Mouse (Mus musculus) lung, embryonic 14.5 days (tissue): ENCODE data around the gene Arhgap24. TPM values are rescaled to one million over a fixed set of nuclear protein-coding genes. Genes with fewer than 3 reads are reported as not detected.

Source experiments
- ATAC-seq: fragments of 200-750 bp; cut with Nextera tagmentation; 2 replicates; pipeline ENCODE4 v1.8.0; 2017; ENCODE audit warnings: mild to moderate bottlenecking, moderate TSS enrichment, moderate library complexity; ENCODE audit not compliant: insufficient read depth
- DNase-seq: peaks from one replicate; pipeline ENCODE4 v3.0.0-alpha.2; 2015
- H3K27ac ChIP-seq: fragments of 300-500 bp; sonication (generic); 2 replicates; pipeline ENCODE4 v1.5.1; 2014; ENCODE audit warnings: low read depth, mild to moderate bottlenecking, moderate library complexity
- H3K27me3 ChIP-seq: fragments of 300-500 bp; sonication (generic); 2 replicates; pipeline ENCODE4 v1.6.1; 2014; ENCODE audit warnings: low read length, control low read depth; ENCODE audit not compliant: insufficient read depth
- H3K36me3 ChIP-seq: fragments of 300-500 bp; sonication (generic); 2 replicates; pipeline ENCODE4 v1.6.1; 2014; ENCODE audit warnings: control low read depth; ENCODE audit not compliant: insufficient read depth
- H3K4me1 ChIP-seq: fragments of 300-500 bp; sonication (generic); 2 replicates; pipeline ENCODE4 v1.6.1; 2014; ENCODE audit warnings: antibody characterized with exemption, control low read depth; ENCODE audit not compliant: insufficient read depth
- H3K4me2 ChIP-seq: fragments of 300-500 bp; sonication (generic); 2 replicates; pipeline ENCODE4 v1.6.1; 2014; ENCODE audit warnings: mild to moderate bottlenecking
- H3K4me3 ChIP-seq: fragments of 300-500 bp; sonication (generic); 2 replicates; pipeline ENCODE4 v1.5.1; 2014; ENCODE audit warnings: low read depth, low read length
- H3K9ac ChIP-seq: fragments of 300-500 bp; sonication (generic); 2 replicates; pipeline ENCODE4 v1.6.1; 2014
- H3K9me3 ChIP-seq: fragments of 300-500 bp; sonication (generic); 2 replicates; pipeline ENCODE4 v1.6.1; 2016; ENCODE audit warnings: low read depth, low read length, control low read depth
- CTCF ChIP-seq: IDR thresholded peaks from 2 replicates; pipeline ENCODE4 v1.5.1; 2016; ENCODE audit warnings: antibody characterized with exemption, low read depth
- WGBS: fragments of 180-500 bp; shearing (Covaris S2); extraction: QIAGEN DNeasy Blood & Tissue Kit; methylation state at CpG from one replicate; pipeline ENCODE4 v1.1.7; 2014; 5-methylcytosine and 5-hydroxymethylcytosine counted together
- polyA plus RNA-seq: library from polyadenylated mRNA; unstranded; fragments of >200 nt; fragmentation: Nextera tagmentation; extraction: Ambion mirVana; gene quantifications from 2 replicates; pipeline ENCODE4 v1.2.1, GENCODE M21; 2014

The Arhgap24 gene
- polyA plus RNA-seq, 1 experiment from 2014 or later, result 26.2 TPM

DNA sequence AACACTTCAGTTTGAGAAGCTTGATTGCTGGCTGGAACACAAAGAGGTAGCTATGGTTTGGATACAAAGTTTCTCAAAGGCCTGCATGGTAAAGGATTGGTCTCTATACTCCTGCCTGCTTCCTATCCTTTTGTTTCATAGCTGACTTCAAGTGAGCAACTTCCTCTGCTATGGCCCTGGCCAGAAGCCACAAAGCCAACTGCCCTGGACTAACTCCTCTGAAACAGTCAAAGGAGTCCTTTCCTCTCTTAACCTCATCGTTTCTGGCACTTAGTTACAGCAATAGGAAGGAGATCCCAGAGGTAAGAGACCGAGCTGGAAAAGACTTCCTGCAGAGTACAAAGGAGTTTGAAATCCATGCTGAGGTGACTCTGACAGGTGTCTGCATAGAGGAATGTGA, 224.0 kb downstream of the Arhgap24 start:
- H3K4me2 ChIP-seq, result no peak overlapping the region
- peak; percentile 36 for DNase-seq
- no peak overlapping the region for H3K9ac ChIP-seq
- no peaks in the 10 kb centered on the region for H3K27me3 ChIP-seq
- no peaks in the 10 kb centered on the region for H3K9me3 ChIP-seq
- TF ChIP-seq CTCF, result no peak
- 25% methylated on average over 2 of the region's 2 CpGs for WGBS
- no peaks in the 10 kb centered on the region for H3K36me3 ChIP-seq
- no peak overlapping the region for H3K27ac ChIP-seq
- no peak overlapping the region for H3K4me3 ChIP-seq
- peaks cover 7% of the 10 kb centered on the region; the same call in 1 of the 2 replicates for H3K4me1 ChIP-seq
- no peak for ATAC-seq

DNA sequence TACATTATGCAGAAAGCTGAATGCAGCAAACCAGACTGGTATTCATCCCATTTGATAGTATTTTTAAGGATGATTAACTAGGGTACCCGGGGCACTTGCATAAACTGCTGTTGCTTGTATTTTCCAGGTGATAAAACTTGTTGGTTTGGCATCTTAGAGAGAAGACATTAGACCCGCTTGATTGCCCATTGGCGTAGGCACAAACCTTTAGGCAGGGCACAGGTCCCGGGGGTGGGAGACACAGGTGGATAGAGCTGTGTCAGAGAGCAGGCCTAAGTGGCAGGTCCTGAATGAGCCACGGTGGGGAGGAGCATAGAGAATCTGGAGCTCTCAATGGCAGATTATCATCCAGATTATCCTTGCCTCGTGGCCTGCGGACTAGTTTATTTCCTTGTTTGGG, 229.1 kb downstream of the Arhgap24 start:
- H3K4me1 ChIP-seq, result peaks cover 5% of the 10 kb centered on the region; the same call in 1 of the 2 replicates
- no peak for TF ChIP-seq CTCF
- H3K4me3 ChIP-seq, result no peak overlapping the region
- H3K9ac ChIP-seq, result no peak overlapping the region
- no peak for ATAC-seq
- no peaks in the 10 kb centered on the region for H3K9me3 ChIP-seq
- 88% methylated on average over 7 of the region's 7 CpGs for WGBS
- DNase-seq, result no peak
- H3K36me3 ChIP-seq, result no peaks in the 10 kb centered on the region
- H3K27ac ChIP-seq, result no peak overlapping the region
- no peak overlapping the region for H3K4me2 ChIP-seq
- H3K27me3 ChIP-seq, result no peaks in the 10 kb centered on the region

DNA sequence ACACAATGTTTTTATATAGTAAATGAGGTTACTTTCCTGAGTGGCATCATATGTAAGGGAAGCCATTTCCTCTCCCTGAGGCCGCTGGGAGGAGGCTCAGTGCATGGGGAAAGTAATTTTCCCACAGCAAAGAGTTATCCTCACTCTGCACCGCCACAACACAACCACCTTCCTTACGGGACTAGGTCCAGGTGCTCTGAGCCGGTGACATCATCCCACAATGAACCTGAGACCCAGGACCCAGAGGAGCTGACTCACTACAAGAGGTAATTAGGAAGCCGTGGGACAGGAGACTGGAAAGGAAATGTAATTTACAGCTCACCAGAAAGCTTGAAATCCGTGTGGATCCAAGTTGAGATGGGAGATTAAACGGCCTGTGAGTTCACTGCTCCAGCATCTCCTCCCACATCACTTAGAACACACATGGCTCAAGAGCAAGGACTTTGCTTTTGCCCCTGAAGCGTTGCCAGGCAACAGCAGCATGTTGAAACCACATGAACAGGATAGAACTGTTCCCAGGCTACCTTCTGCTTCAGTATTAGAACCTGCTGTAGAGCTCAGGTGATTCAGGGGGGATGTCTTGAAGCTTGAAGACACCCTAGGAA, 238.3 kb downstream of the Arhgap24 start:
- Histone ChIP-seq H3K27ac (no peak overlapping the region), H3K36me3 (no peaks in the 10 kb centered on the region), H3K9ac (no peak overlapping the region), H3K9me3 (no peaks in the 10 kb centered on the region), H3K27me3 (no peaks in the 10 kb centered on the region), H3K4me3 (no peak overlapping the region), H3K4me1 (no peaks in the 10 kb centered on the region), H3K4me2 (no peak overlapping the region)
- DNase-seq (no peak), ATAC-seq (no peak)
- no peak for TF ChIP-seq CTCF
- 60% methylated on average over 8 of the region's 8 CpGs for WGBS

DNA sequence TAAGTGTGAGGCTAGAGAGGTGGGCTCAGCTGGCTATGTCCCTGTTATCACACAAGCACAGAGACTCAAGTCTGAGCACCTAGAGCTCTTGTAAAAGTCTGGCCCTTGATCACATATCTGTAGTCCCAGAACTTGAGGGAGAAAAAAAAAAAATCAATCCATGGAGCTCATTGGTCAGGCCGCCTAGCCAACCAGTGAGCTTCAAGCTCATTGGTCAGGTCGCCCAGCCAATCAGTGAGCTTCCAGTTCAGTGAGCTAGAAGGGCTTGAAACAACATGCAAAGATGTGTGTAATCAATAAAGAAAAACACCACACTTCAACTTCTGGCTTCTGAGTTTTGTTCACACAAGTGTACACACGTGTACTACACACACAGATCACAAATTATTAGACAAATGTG, 242.4 kb downstream of the Arhgap24 start:
- TF ChIP-seq CTCF, result no peak

DNA sequence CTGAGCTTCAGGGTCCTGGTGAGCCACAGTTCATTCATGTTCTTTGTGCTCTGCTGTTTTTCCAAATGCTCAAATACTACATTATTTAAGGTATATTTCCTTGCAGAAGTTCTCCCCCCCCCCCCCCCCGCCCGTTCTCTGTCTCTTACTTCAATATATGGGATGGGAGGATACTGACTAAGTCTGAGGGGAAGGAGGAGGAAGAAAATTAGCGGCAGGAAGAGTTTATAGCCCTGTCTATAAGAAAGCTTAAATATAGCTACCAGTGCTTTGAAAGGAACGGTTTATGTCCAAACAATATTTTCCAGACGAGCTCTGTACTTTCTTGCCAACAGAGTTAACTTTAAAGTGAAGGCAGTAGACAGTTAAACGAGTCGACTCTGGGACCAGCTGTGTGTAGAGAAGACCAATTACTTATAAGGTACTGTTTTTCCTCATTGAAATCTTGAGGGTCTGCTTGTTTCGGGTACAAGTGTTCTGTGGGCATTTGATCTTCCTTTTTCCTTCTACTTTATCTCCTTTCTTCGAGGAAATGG, 243.7 kb downstream of the Arhgap24 start:
- ATAC-seq, result peak; percentile 50; the same call in 1 of the 2 replicates
- Histone ChIP-seq H3K9ac (peak overlapping the region; percentile 42), H3K4me1 (peaks cover 14% of the 10 kb centered on the region; the same call in 1 of the 2 replicates), H3K4me2 (peak overlapping the region; percentile 58), H3K27ac (peak overlapping the region; percentile 86), H3K4me3 (peak overlapping the region; percentile 38), H3K36me3 (no peaks in the 10 kb centered on the region), H3K27me3 (no peaks in the 10 kb centered on the region), H3K9me3 (no peaks in the 10 kb centered on the region)
- TF ChIP-seq CTCF, result no peak
- peak; percentile 58 for DNase-seq
- WGBS, result 15% methylated on average over 8 of the region's 9 CpGs

More for the DNA sequence above, 242.4 kb downstream of the Arhgap24 start:
- no peaks in the 10 kb centered on the region for H3K36me3 ChIP-seq
- no peaks in the 10 kb centered on the region for H3K9me3 ChIP-seq
- no peak overlapping the region for H3K9ac ChIP-seq
- H3K27ac ChIP-seq, result no peak overlapping the region
- 94% methylated on average over 3 of the region's 3 CpGs for WGBS
- H3K4me2 ChIP-seq, result no peak overlapping the region
- no peak overlapping the region for H3K4me3 ChIP-seq
- ATAC-seq, result no peak
- H3K27me3 ChIP-seq, result no peaks in the 10 kb centered on the region
- H3K4me1 ChIP-seq, result peaks cover 9% of the 10 kb centered on the region; the same call in 1 of the 2 replicates
- DNase-seq, result no peak

DNA sequence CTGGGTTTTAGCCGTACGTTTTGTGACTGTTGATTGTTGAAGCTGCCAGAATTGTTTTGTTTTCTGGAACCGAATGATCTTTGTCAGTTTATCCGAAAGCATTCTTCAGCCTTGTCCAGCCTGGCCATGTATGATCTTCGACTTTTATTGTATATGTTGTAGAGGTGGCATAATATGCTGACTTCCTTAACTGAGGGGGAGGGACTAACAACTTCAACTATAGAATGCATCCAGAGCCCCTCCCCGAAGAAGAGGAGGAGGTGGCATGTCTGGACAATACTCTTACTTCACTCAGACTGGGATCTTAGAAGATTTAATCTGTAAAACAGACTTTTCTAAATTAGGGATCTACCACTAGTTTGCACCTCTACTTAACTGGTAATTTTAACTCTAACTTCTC, 244.2 kb downstream of the Arhgap24 start:
- peak overlapping the region; percentile 38 for H3K4me3 ChIP-seq
- no peaks in the 10 kb centered on the region for H3K27me3 ChIP-seq
- peak overlapping the region; percentile 42 for H3K9ac ChIP-seq
- H3K9me3 ChIP-seq, result no peaks in the 10 kb centered on the region
- H3K36me3 ChIP-seq, result no peaks in the 10 kb centered on the region
- H3K27ac ChIP-seq, result peak overlapping the region; percentile 86
- 26% methylated on average over 6 of the region's 6 CpGs for WGBS
- peak overlapping the region; percentile 58 for H3K4me2 ChIP-seq
- DNase-seq (peak; percentile 47), ATAC-seq (no peak)
- H3K4me1 ChIP-seq, result peaks cover 14% of the 10 kb centered on the region; the same call in 1 of the 2 replicates
- TF ChIP-seq CTCF, result no peak

DNA sequence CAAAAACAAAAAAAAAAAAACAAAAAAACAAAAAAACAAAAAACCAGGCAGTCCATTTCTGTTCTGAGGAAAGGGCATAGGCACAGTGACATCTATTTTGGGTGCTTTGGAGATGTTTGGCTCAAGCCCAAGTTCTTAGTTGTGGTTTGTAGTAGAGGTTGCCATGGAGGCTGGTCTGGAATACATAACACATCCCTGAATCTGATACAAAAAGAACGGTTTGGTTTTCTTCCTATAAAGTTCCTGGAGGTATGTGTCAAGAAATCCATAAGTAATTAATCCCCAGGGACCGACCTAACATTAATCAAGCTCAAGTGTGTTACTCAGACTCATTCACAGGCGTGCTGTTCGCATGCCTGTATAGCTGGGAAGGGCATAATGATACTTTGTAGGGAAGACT, 245.8 kb downstream of the Arhgap24 start:
- Histone ChIP-seq H3K27me3 (no peaks in the 10 kb centered on the region), H3K4me1 (peaks cover 14% of the 10 kb centered on the region; the same call in 1 of the 2 replicates), H3K4me2 (peak overlapping the region; percentile 2; the same call in 1 of the 2 replicates), H3K36me3 (no peaks in the 10 kb centered on the region), H3K9ac (no peak overlapping the region), H3K9me3 (no peaks in the 10 kb centered on the region), H3K27ac (no peak overlapping the region), H3K4me3 (no peak overlapping the region)
- 66% methylated on average over 4 of the region's 4 CpGs for whole genome bisulfite sequencing
- TF ChIP-seq CTCF, result no peak
- DNase-seq, result peak; percentile 54
- no peak for ATAC-seq
